Mouse (Mus musculus): ENCODE results near the gene Unc13a. TPM values are rescaled to one million over a fixed set of nuclear protein-coding genes. Genes with fewer than 3 reads are reported as not detected.
A peak's percentile ranks its signal among the peaks of the same experiment; 100 is the strongest.

Gene Unc13a
- polyA plus RNA-seq, 1 experiment, result 6.3 TPM

GRCm38 (mm10) chr8:71596384-71596783, 75.2 kb downstream of the Unc13a start:
- no peak overlapping the region for H3K27ac ChIP-seq (ENCODE audit: insufficient read depth, low read length)
- H3K27me3 ChIP-seq (ENCODE audit: control insufficient read depth, insufficient read depth, low read length, poor library complexity, severe bottlenecking), result no peaks in the 10 kb centered on the region
- no peak overlapping the region for H3K9ac ChIP-seq (ENCODE audit: low read depth, poor library complexity, severe bottlenecking)
- H3K4me1 ChIP-seq (ENCODE audit: control insufficient read depth, insufficient read depth, low read length), result no peaks in the 10 kb centered on the region
- H3K36me3 ChIP-seq (ENCODE audit: control insufficient read depth, insufficient read depth, low read length, poor library complexity, severe bottlenecking), result no peaks in the 10 kb centered on the region
- TF ChIP-seq CTCF (IDR thresholded peaks at IDR 0.05; ENCODE audit: low read depth, low read length), result peak; percentile 8
- no peak for TF ChIP-seq EP300 (IDR thresholded peaks at IDR 0.05; ENCODE audit: insufficient read depth, low read depth, low read length)
- H3K9me3 ChIP-seq (replicated peaks; ENCODE audit: control insufficient read depth, insufficient read depth, low read length, poor library complexity, severe bottlenecking), result no peaks in the 10 kb centered on the region
- H3K4me3 ChIP-seq (ENCODE audit: low read depth, low read length), result no peak overlapping the region

DNA sequence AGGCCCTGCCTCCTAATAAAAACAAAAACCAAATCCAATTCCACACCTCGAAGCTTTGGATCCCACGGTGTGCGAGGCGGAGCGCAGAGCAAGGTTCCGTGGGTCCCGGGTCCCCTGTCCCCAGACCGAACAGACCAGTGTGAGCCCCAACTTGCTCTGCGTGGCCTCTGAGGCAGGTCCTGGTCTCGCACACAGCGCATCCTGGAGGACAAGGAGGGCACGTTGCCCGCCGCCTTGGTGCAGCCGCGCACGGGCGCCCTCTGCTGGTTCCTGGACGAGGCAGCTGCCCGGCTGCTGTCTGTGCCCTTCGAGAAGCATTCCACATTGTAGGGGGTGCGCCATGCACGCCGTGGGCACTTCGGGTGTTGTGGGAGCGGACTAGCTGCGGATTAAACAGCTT, 75.7 kb downstream of the Unc13a start:
- no peaks in the 10 kb centered on the region for H3K4me1 ChIP-seq (ENCODE audit: control insufficient read depth, insufficient read depth, low read length)
- no peaks in the 10 kb centered on the region for H3K36me3 ChIP-seq (ENCODE audit: control insufficient read depth, insufficient read depth, low read length, poor library complexity, severe bottlenecking)
- no peaks in the 10 kb centered on the region for H3K9me3 ChIP-seq (replicated peaks; ENCODE audit: control insufficient read depth, insufficient read depth, low read length, poor library complexity, severe bottlenecking)
- H3K4me3 ChIP-seq (ENCODE audit: low read depth, low read length), result no peak overlapping the region
- no peaks in the 10 kb centered on the region for H3K27me3 ChIP-seq (ENCODE audit: control insufficient read depth, insufficient read depth, low read length, poor library complexity, severe bottlenecking)
- H3K27ac ChIP-seq (ENCODE audit: insufficient read depth, low read length), result no peak overlapping the region
- H3K9ac ChIP-seq (ENCODE audit: low read depth, poor library complexity, severe bottlenecking), result no peak overlapping the region
- TF ChIP-seq EP300 (IDR thresholded peaks at IDR 0.05; ENCODE audit: insufficient read depth, low read depth, low read length) (peak; percentile 47; the same call in 1 of the 2 replicates), POLR2A (IDR thresholded peaks at IDR 0.05; ENCODE audit: insufficient read depth, low read length) (no peak), CTCF (IDR thresholded peaks at IDR 0.05; ENCODE audit: low read depth, low read length) (peak; percentile 99)

GRCm38 (mm10) chr8:71594324-71594722, 77.2 kb downstream of the Unc13a start:
- Histone ChIP-seq H3K36me3 (ENCODE audit: control insufficient read depth, insufficient read depth, low read length, poor library complexity, severe bottlenecking) (no peaks in the 10 kb centered on the region), H3K27me3 (ENCODE audit: control insufficient read depth, insufficient read depth, low read length, poor library complexity, severe bottlenecking) (no peaks in the 10 kb centered on the region), H3K9ac (ENCODE audit: low read depth, poor library complexity, severe bottlenecking) (no peak overlapping the region), H3K27ac (ENCODE audit: insufficient read depth, low read length) (no peak overlapping the region), H3K4me1 (ENCODE audit: control insufficient read depth, insufficient read depth, low read length) (no peaks in the 10 kb centered on the region), H3K9me3 (replicated peaks; ENCODE audit: control insufficient read depth, insufficient read depth, low read length, poor library complexity, severe bottlenecking) (no peaks in the 10 kb centered on the region), H3K4me3 (ENCODE audit: low read depth, low read length) (no peak overlapping the region)
- no peak for TF ChIP-seq EP300 (IDR thresholded peaks at IDR 0.05; ENCODE audit: insufficient read depth, low read depth, low read length)
- no peak for TF ChIP-seq POLR2A (IDR thresholded peaks at IDR 0.05; ENCODE audit: insufficient read depth, low read length)
- TF ChIP-seq CTCF (IDR thresholded peaks at IDR 0.05; ENCODE audit: low read depth, low read length), result no peak

- no peak overlapping the region for H3K9ac ChIP-seq (ENCODE audit: low read depth, poor library complexity, severe bottlenecking)
- no peaks in the 10 kb centered on the region for H3K9me3 ChIP-seq (replicated peaks; ENCODE audit: control insufficient read depth, insufficient read depth, low read length, poor library complexity, severe bottlenecking)
- TF ChIP-seq CTCF (IDR thresholded peaks at IDR 0.05; ENCODE audit: low read depth, low read length) (no peak), POLR2A (IDR thresholded peaks at IDR 0.05; ENCODE audit: insufficient read depth, low read length) (no peak), EP300 (IDR thresholded peaks at IDR 0.05; ENCODE audit: insufficient read depth, low read depth, low read length) (no peak)
- no peaks in the 10 kb centered on the region for H3K4me1 ChIP-seq (ENCODE audit: control insufficient read depth, insufficient read depth, low read length)
- H3K4me3 ChIP-seq (ENCODE audit: low read depth, low read length), result no peak overlapping the region
- no peaks in the 10 kb centered on the region for H3K27me3 ChIP-seq (ENCODE audit: control insufficient read depth, insufficient read depth, low read length, poor library complexity, severe bottlenecking)
- no peaks in the 10 kb centered on the region for H3K36me3 ChIP-seq (ENCODE audit: control insufficient read depth, insufficient read depth, low read length, poor library complexity, severe bottlenecking)
- H3K27ac ChIP-seq (ENCODE audit: insufficient read depth, low read length), result no peak overlapping the region
Observed at GRCm38 (mm10) chr8:71593556-71594323, 77.8 kb downstream of the Unc13a start.

- Histone ChIP-seq H3K36me3 (ENCODE audit: control insufficient read depth, insufficient read depth, low read length, poor library complexity, severe bottlenecking) (no peaks in the 10 kb centered on the region), H3K9ac (ENCODE audit: low read depth, poor library complexity, severe bottlenecking) (peak overlapping the region; percentile 92), H3K4me1 (ENCODE audit: control insufficient read depth, insufficient read depth, low read length) (no peaks in the 10 kb centered on the region), H3K27ac (ENCODE audit: insufficient read depth, low read length) (peak overlapping the region; percentile 45), H3K4me3 (ENCODE audit: low read depth, low read length) (peak overlapping the region; percentile 80), H3K9me3 (replicated peaks; ENCODE audit: control insufficient read depth, insufficient read depth, low read length, poor library complexity, severe bottlenecking) (no peaks in the 10 kb centered on the region), H3K27me3 (ENCODE audit: control insufficient read depth, insufficient read depth, low read length, poor library complexity, severe bottlenecking) (no peaks in the 10 kb centered on the region)
- TF ChIP-seq POLR2A (IDR thresholded peaks at IDR 0.05; ENCODE audit: insufficient read depth, low read length) (no peak), EP300 (IDR thresholded peaks at IDR 0.05; ENCODE audit: insufficient read depth, low read depth, low read length) (no peak), CTCF (IDR thresholded peaks at IDR 0.05; ENCODE audit: low read depth, low read length) (no peak)
Observed at GRCm38 (mm10) chr8:71592374-71593170, 79.0 kb downstream of the Unc13a start.
